Mouse (Mus musculus) heart, adult 2 months (tissue): Measurements from ENCODE around the gene Ppp1r8. TPM values are rescaled to one million over a fixed set of nuclear protein-coding genes. Genes with fewer than 3 reads are reported as not detected.
"Not testable (repeated sequence)": the region's sequence is repeated elsewhere in the genome, so short reads cannot be mapped to it uniquely, and the experiment has no call there.

Source experiments
- DNase-seq, 2 experiments: peaks; one replicate each; pipeline ENCODE4 v3.0.0; 2021
- H3K27ac ChIP-seq: fragments of 200-600 bp; 2 replicates; pipeline ENCODE4 v1.8.1; 2022
- H3K27me3 ChIP-seq: fragments of 200-500 bp; 2 replicates; pipeline ENCODE4 v1.6.1; 2012; ENCODE audit warnings: mild to moderate bottlenecking, low read length, inconsistent platforms, mixed read lengths; ENCODE audit not compliant: control insufficient read depth, insufficient read depth
- H3K36me3 ChIP-seq: fragments of 200-500 bp; 2 replicates; pipeline ENCODE4 v1.6.1; 2012; ENCODE audit warnings: low read length, inconsistent platforms; ENCODE audit not compliant: control insufficient read depth, insufficient read depth
- H3K4me1 ChIP-seq: fragments of 200-500 bp; 2 replicates; pipeline ENCODE4 v1.6.1; 2011; ENCODE audit warnings: low read length; ENCODE audit not compliant: control insufficient read depth, insufficient read depth
- H3K4me3 ChIP-seq: fragments of 200-600 bp; 2 replicates; pipeline ENCODE4 v1.8.1; 2022
- H3K79me2 ChIP-seq: fragments of 200-500 bp; replicated peaks from 2 replicates; pipeline ENCODE4 v1.6.1; 2012; ENCODE audit warnings: mild to moderate bottlenecking, inconsistent platforms, low read length, moderate library complexity, mixed read lengths; ENCODE audit not compliant: control insufficient read depth, insufficient read depth
- H3K9ac ChIP-seq: fragments of 200-500 bp; 2 replicates; pipeline ENCODE4 v1.6.1; 2012; ENCODE audit warnings: low read depth, mild to moderate bottlenecking, control low read depth, inconsistent platforms, low read length, mixed read lengths
- CTCF ChIP-seq: fragments of 200-600 bp; IDR thresholded peaks from 2 replicates; pipeline ENCODE4 v1.8.1; 2022; ENCODE audit warnings: antibody characterized with exemption, mild to moderate bottlenecking, moderate library complexity
- EP300 ChIP-seq: fragments of 200-500 bp; IDR thresholded peaks from 2 replicates; pipeline ENCODE4 v1.6.1; 2011; ENCODE audit warnings: low read depth, low read length, control low read depth; ENCODE audit not compliant: insufficient read depth
- POLR2A ChIP-seq: fragments of 200-500 bp; IDR thresholded peaks from 2 replicates; pipeline ENCODE4 v1.6.1; 2011; ENCODE audit warnings: mild to moderate bottlenecking, low read depth, low read length, control low read depth; ENCODE audit not compliant: insufficient read depth
- WGBS: fragments of 180-500 bp; shearing (Covaris S2); methylation state at CpG from one replicate; pipeline ENCODE4 v1.1.7; 2018; 5-methylcytosine and 5-hydroxymethylcytosine counted together
- intact Hi-C: fragments of 180-260 bp; cut with DNase I; formaldehyde crosslinking; loops from one replicate; pipeline ENCODE4 v1.15.1; 2025
- polyA plus RNA-seq: library from polyadenylated mRNA; depleted of rRNA; stranded (reverse); fragments of >200 nt; gene quantifications from 2 replicates; pipeline ENCODE4 v1.2.3, GENCODE M21; 2012
- total RNA-seq, 2 experiments: library from RNA; stranded (reverse); gene quantifications; 2 replicates each; pipeline ENCODE4 v1.2.3; 2021

The Ppp1r8 gene
- total and polyA plus RNA-seq, 3 experiments = 18.2 to 19.3 (median 18.2) TPM

DNA sequence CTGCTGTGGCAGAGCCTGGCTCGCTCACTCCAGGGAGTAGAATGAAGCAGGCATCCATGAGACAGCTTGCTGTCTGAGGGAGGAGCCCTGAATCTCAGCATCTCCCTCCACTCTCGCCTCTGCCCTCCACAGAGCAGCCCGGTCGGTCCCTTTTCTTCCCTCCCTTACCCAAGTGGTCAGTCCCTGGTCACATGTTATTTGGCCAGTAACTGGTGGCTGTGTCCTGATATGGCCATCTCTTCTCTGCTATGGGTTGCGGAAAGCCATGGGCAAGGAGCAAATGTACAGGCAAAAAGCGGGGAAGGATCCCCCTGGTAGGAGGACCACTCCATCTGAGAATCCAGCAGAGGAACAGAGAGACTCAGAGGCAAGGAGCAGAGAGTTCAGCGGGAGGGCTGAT is 47.8 kb downstream of the Ppp1r8 start:
- intact Hi-C loops = no loop called here
- H3K27me3 ChIP-seq = no peaks in the 10 kb centered on the region

DNA sequence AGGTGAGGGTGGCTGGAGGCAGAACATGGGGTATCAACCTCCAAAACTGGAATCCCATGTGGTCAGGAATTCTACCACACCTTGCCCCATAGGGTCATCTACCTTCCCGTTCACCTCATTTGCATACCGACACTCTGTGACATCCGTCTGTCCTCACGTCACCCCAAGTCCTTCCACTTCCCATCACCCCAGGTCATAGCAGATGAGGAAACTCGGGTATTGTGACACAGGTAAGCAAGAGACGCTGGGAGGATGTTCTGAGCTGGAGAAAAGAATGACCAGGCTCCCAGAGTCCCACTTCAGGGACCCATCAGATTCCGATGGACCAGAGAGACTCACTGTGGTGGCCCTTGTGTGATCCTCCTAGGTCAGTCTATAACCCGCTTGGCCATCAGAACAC is 48.2 kb downstream of the Ppp1r8 start:
- DNase-seq = peak in 1 of 2 experiments; percentile 32
- Histone ChIP-seq H3K36me3 (no peaks in the 10 kb centered on the region), H3K9ac (no peak overlapping the region), H3K4me1 (peaks cover 2% of the 10 kb centered on the region), H3K27ac (no peak overlapping the region; the same call in 1 of the 2 replicates), H3K79me2 (no peaks in the 10 kb centered on the region), H3K27me3 (no peaks in the 10 kb centered on the region), H3K4me3 (no peak overlapping the region)
- WGBS = 68% methylated on average over 8 of the region's 8 CpGs
- intact Hi-C loops = no loop called here
- no peak for TF ChIP-seq EP300
- no peak for TF ChIP-seq POLR2A

More for the DNA sequence above, 47.8 kb downstream of the Ppp1r8 start:
- no peak overlapping the region; the same call in 1 of the 2 replicates for H3K27ac ChIP-seq
- WGBS = 67% methylated on average over 7 of the region's 7 CpGs
- no peak for DNase-seq
- TF ChIP-seq EP300 (no peak), POLR2A (no peak), CTCF (no peak)
- no peaks in the 10 kb centered on the region for H3K79me2 ChIP-seq
- H3K36me3 ChIP-seq = no peaks in the 10 kb centered on the region
- peaks cover 2% of the 10 kb centered on the region for H3K4me1 ChIP-seq
- H3K9ac ChIP-seq = peak overlapping the region; percentile 34; the same call in 1 of the 2 replicates
- no peak overlapping the region for H3K4me3 ChIP-seq

DNA sequence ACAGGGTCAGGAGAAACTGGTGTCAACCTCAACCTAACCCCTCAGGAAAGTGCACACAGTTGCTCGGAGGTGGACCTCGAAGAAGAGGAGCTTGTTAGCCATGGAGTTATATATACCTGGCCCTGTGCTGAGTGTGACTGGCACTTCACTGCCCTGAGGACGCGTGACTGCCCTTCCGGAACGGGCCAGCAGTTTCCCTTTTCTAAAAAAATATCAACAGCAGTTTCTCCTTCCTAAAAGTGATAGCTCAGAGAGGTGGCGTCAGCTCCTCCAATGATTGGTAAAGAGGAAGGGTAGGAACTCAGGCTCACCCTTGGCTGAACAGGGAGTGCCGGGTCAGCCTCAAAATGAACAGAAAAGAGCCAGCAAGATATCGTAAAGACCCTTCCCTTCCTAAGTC is 48.9 kb downstream of the Ppp1r8 start:
- Histone ChIP-seq H3K27ac (no peak overlapping the region; the same call in 1 of the 2 replicates), H3K4me1 (peaks cover 2% of the 10 kb centered on the region), H3K79me2 (no peaks in the 10 kb centered on the region), H3K9ac (no peak overlapping the region), H3K36me3 (no peaks in the 10 kb centered on the region), H3K27me3 (no peaks in the 10 kb centered on the region), H3K4me3 (no peak overlapping the region)
- no peak for TF ChIP-seq POLR2A
- TF ChIP-seq EP300 = no peak
- no peak for TF ChIP-seq CTCF
- DNase-seq = peak in 1 of 2 experiments; percentile 53
- WGBS = 56% methylated on average over 9 of the region's 9 CpGs
- intact Hi-C loops = no loop called here

DNA sequence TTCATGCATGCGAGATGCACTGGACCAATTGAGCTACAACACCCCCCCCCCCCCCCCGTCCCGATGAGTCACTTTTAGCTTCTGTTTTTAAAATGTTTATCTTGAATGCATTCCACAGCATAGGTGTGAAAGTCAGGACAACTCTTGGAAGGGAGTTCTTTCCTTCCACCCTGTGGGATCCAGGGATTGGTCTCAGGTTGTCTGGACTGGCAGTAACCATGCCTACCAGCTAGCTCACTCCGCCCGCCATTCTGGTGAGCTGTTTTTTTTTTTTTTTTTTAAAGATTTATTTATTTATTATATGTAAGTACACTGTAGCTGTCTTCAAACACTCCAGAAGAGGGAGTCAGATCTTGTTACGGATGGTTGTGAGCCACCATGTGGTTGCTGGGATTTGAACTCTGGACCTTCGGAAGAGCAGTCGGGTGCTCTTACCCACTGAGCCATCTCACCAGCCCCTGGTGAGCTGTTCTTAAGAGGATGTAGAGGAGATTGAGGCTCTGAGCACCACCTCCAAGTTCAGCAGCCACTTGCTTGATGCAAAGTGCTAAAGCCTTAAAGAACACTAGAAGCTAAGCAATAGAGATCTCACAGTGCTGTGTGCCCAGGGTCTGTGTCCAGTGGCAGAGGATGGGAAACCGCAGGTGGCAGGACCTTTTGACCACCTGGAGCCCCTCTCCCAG is 49.5 kb downstream of the Ppp1r8 start:
- H3K27me3 ChIP-seq, H3K36me3 ChIP-seq, DNase-seq, intact Hi-C loops, H3K9ac ChIP-seq, H3K79me2 ChIP-seq, H3K4me1 ChIP-seq, H3K4me3 ChIP-seq, H3K27ac ChIP-seq: not testable (repeated sequence)
- WGBS = 82% methylated on average over 9 of the region's 9 CpGs

DNA sequence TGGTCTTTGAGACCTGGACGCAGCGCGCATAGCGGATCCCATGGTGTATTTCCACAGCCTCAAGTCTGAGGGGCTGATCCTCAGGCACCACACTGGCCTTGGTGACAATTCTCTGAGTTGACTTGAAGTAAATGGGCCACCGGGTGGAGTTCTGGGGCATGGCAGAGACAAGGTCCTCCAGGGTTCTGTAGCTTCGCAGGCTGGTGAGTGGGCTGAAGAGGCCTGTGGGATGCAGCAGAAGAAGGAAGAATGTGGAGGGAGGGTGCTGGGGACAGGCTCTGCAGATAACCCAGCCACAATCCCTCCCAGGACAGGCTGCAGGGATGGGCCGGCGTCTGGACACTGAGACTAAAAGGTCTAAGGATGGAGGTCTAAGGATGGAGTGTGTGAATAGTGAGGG is 53.2 kb downstream of the Ppp1r8 start:
- 77% methylated on average over 8 of the region's 8 CpGs for WGBS
- H3K27me3 ChIP-seq = no peaks in the 10 kb centered on the region
- H3K27ac ChIP-seq = no peak overlapping the region
- H3K36me3 ChIP-seq = no peaks in the 10 kb centered on the region
- no peak for DNase-seq
- H3K4me3 ChIP-seq = no peak overlapping the region
- no peak for TF ChIP-seq CTCF
- no peak for TF ChIP-seq POLR2A
- TF ChIP-seq EP300 = no peak
- no peaks in the 10 kb centered on the region for H3K4me1 ChIP-seq
- no peak overlapping the region for H3K9ac ChIP-seq
- intact Hi-C loops = no loop called here
- no peaks in the 10 kb centered on the region for H3K79me2 ChIP-seq

DNA sequence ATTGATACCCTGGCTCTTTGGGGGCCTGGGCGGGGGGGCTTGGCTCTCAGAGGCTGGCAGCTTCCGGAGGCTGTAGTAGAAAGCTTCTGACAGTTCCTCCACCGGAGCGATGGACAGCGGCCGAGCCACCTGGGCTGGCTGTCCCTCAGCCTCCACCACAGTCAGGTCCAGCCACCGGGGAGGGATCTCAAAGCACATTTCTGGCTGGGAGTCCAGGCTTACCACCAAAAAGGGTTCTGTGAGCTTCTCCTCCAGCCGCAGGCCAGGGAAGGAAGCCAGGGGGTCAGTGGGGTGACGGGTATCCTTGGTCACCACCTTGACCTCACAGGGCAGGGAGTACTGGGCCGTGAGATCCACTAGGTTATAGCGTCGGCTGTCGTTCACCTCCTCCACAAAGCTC is 57.7 kb downstream of the Ppp1r8 start:
- intact Hi-C loops = no loop called here
- whole genome bisulfite sequencing = 91% methylated on average over 13 of the region's 13 CpGs

More for the DNA sequence above, 57.7 kb downstream of the Ppp1r8 start:
- DNase-seq = no peak
- Histone ChIP-seq H3K79me2 (no peaks in the 10 kb centered on the region), H3K27ac (no peak overlapping the region), H3K4me3 (no peak overlapping the region), H3K27me3 (no peaks in the 10 kb centered on the region), H3K36me3 (no peaks in the 10 kb centered on the region), H3K4me1 (no peaks in the 10 kb centered on the region), H3K9ac (no peak overlapping the region)
- TF ChIP-seq CTCF (no peak), POLR2A (no peak), EP300 (no peak)
